16 mouse cellular contexts compared by ENCODE assay signal in the genomic region with DNA sequence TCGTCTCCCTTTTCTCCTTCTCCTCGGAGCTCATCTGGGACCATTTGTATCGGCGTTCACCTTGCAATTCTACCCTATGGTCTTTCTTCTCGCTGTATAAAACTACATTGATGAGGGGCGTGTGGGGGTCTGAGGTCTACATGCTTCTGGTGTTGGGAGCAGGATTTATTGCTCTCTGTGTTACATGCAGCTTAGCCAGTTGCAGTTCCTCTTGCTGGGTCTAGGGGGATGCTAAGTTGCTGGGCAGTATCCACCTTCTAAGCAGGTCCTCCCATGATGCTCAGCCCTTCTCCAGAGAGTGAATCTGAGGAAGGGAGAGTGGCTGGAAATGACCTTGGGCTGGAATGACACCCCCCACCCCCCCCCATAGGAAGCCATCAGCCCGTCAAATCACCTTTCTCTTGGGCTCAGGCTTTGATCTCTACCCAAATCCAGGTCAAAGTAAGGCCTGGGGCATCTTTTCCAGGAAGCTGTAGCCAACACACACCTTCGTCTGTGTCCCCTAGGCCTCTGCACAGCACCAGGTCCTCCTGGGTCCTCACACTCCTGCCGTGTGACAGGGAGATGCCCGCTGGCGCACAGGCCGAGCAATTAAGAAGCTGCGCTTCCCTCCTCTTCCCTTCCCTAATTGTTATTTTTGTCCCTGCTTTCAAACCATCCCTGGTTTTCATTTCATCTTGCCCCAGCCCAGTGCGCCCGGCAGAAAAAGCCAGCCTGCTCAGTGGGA.
A peak's percentile ranks its signal among the peaks of the same experiment; 100 is the strongest.
DNase-seq lines count a peak whose midpoint lies in the region; ATAC-seq and TF ChIP-seq lines count a peak whose summit lies in the region.
"Had no signal": no experiment of that assay in that cellular context is flagged by ENCODE, and none has a peak within 500 bp of the region (broad histone marks: within the 10 kb centered on the region; RNA-seq: fewer than 3 reads in every experiment).

No protein-coding gene starts in this region.

- no peak for ATAC-seq in heart, postnatal 0 days (ENCODE audit: insufficient read depth, low read depth)
- ATAC-seq in liver, embryonic 14.5 days (ENCODE audit: insufficient read depth), result no peak
- ATAC-seq in kidney, postnatal 0 days (replicated peaks; ENCODE audit: low FRiP score, low read depth), result peak; percentile 36
- ATAC-seq: lung, postnatal 0 days had no signal

- H3K4me3 ChIP-seq in heart, postnatal 0 days (ENCODE audit: low read depth, low read length), result no peak overlapping the region
- H3K4me3 ChIP-seq in liver, embryonic 14.5 days (ENCODE audit: insufficient read depth in 1 of 2, low read depth in 2 of 2, low read length in 2 of 2), result no peak overlapping the region
- H3K4me3 ChIP-seq in kidney, postnatal 0 days (replicated peaks; ENCODE audit: low read depth, low read length), result no peak overlapping the region
- H3K4me3 ChIP-seq: embryonic facial prominence, embryonic 12.5 days; heart, embryonic 13.5 days; hindbrain, embryonic 12.5 days; neural tube, embryonic 13.5 days had no signal

- no peaks in the 10 kb centered on the region for H3K27me3 ChIP-seq in heart, postnatal 0 days (ENCODE audit: control insufficient read depth, insufficient read depth, low read length)
- H3K27me3 ChIP-seq in liver, embryonic 14.5 days (ENCODE audit: control insufficient read depth, insufficient read depth, low read length), result no peaks in the 10 kb centered on the region
- no peaks in the 10 kb centered on the region for H3K27me3 ChIP-seq in kidney, postnatal 0 days (ENCODE audit: insufficient read depth, low read length)
- H3K27me3 ChIP-seq: embryonic facial prominence, embryonic 12.5 days; heart, embryonic 13.5 days; neural tube, embryonic 13.5 days had no signal

- no peaks in the 10 kb centered on the region for H3K4me1 ChIP-seq in heart, postnatal 0 days (ENCODE audit: control insufficient read depth, insufficient read depth)
- no peaks in the 10 kb centered on the region for H3K4me1 ChIP-seq in liver, embryonic 14.5 days (replicated peaks; ENCODE audit: control insufficient read depth in 2 of 2, insufficient read depth in 2 of 2, low read length in 1 of 2)
- 0 out of 2 replicates have a peak, but pooled peaks cover 5% of the 10 kb centered on the region for H3K4me1 ChIP-seq in kidney, postnatal 0 days (replicated peaks; ENCODE audit: insufficient read depth, low read length)
- H3K4me1 ChIP-seq: heart, embryonic 13.5 days; neural tube, embryonic 13.5 days had no signal

- H3K9ac ChIP-seq in heart, postnatal 0 days (replicated peaks; ENCODE audit: low read depth, low read length), result no peak overlapping the region
- no peak overlapping the region for H3K9ac ChIP-seq in liver, embryonic 14.5 days (replicated peaks)
- H3K9ac ChIP-seq in kidney, postnatal 0 days (ENCODE audit: low read depth, low read length), result no peak overlapping the region
- H3K9ac ChIP-seq: embryonic facial prominence, embryonic 12.5 days; heart, embryonic 13.5 days; hindbrain, embryonic 12.5 days; neural tube, embryonic 13.5 days had no signal

- no peak overlapping the region for H3K4me2 ChIP-seq in heart, postnatal 0 days (ENCODE audit: low read depth, low read length)
- H3K4me2 ChIP-seq in liver, embryonic 14.5 days (ENCODE audit: low read depth), result no peak overlapping the region
- H3K4me2 ChIP-seq in kidney, postnatal 0 days (ENCODE audit: low read length), result no peak overlapping the region
- H3K4me2 ChIP-seq: embryonic facial prominence, embryonic 12.5 days; heart, embryonic 13.5 days; hindbrain, embryonic 12.5 days; neural tube, embryonic 13.5 days had no signal

- DNase-seq in heart, postnatal 0 days (ENCODE audit: low spot score), result no peak
- no peak for DNase-seq in heart, adult 9 months (ENCODE audit: low spot score in 2 of 2)
- no peak for DNase-seq in liver, embryonic 14.5 days (ENCODE audit: low read depth in 3 of 3, low spot score in 3 of 3)
- DNase-seq in liver, result no peak
- DNase-seq in kidney, postnatal 0 days (ENCODE audit: low spot score), result peak; percentile 45
- peak; percentile 57 for DNase-seq in retina, embryonic 14.5 days (ENCODE audit: low spot score)
- DNase-seq in urinary bladder, postnatal 4 days (ENCODE audit: low spot score in 2 of 2), result no peak
- no peak for DNase-seq in thymus, postnatal 25 days
- DNase-seq: adrenal gland, postnatal 25 days; cerebellum, postnatal 14 days; gastrocnemius, postnatal 25 days had no signal

- H3K36me3 ChIP-seq in heart, postnatal 0 days (replicated peaks; ENCODE audit: control insufficient read depth, insufficient read depth, low read length), result no peaks in the 10 kb centered on the region
- H3K36me3 ChIP-seq in liver, embryonic 14.5 days (replicated peaks; ENCODE audit: control insufficient read depth, insufficient read depth, low read depth), result no peaks in the 10 kb centered on the region
- no peaks in the 10 kb centered on the region for H3K36me3 ChIP-seq in kidney, postnatal 0 days (ENCODE audit: insufficient read depth, low read length)
- H3K36me3 ChIP-seq: embryonic facial prominence, embryonic 12.5 days; heart, embryonic 13.5 days; hindbrain, embryonic 12.5 days; neural tube, embryonic 13.5 days had no signal

- TF ChIP-seq EP300 in heart, postnatal 0 days (IDR thresholded peaks at IDR 0.05; ENCODE audit: low read depth), result no peak
- no peak for TF ChIP-seq EP300 in liver, embryonic 14.5 days (IDR thresholded peaks at IDR 0.05; ENCODE audit: low read depth)

- H3K9me3 ChIP-seq in heart, postnatal 0 days (replicated peaks; ENCODE audit: control insufficient read depth, low read length), result no peaks in the 10 kb centered on the region
- H3K9me3 ChIP-seq in liver, embryonic 14.5 days (ENCODE audit: control insufficient read depth, low read length), result no peaks in the 10 kb centered on the region
- H3K9me3 ChIP-seq in kidney, postnatal 0 days (replicated peaks; ENCODE audit: low read length), result no peaks in the 10 kb centered on the region
- H3K9me3 ChIP-seq: embryonic facial prominence, embryonic 12.5 days; heart, embryonic 13.5 days; hindbrain, embryonic 12.5 days; neural tube, embryonic 13.5 days had no signal

- WGBS in heart, postnatal 0 days, result 89% methylated on average over 15 of the region's 15 CpGs
- WGBS in liver, embryonic 14.5 days (ENCODE audit: insufficient replicate concordance), result 79% methylated on average over 15 of the region's 15 CpGs
- 55% methylated on average over 15 of the region's 15 CpGs for WGBS in kidney, postnatal 0 days

- TF ChIP-seq CTCF in heart, postnatal 0 days (IDR thresholded peaks at IDR 0.05; ENCODE audit: low read depth), result 0 out of 2 replicates have a peak, but pooled peaks have one; percentile 9
- 0 out of 2 replicates have a peak, but pooled peaks have one; percentile 21 for TF ChIP-seq CTCF in liver, embryonic 14.5 days (IDR thresholded peaks at IDR 0.05; ENCODE audit: low read depth)
- TF ChIP-seq CTCF in kidney, postnatal 0 days (IDR thresholded peaks at IDR 0.05; ENCODE audit: low read depth), result peak; percentile 50; the same call in 1 of the 2 replicates

- H3K27ac ChIP-seq in heart, postnatal 0 days (ENCODE audit: low read depth), result no peak overlapping the region
- no peak overlapping the region for H3K27ac ChIP-seq in liver, embryonic 14.5 days
- no peak overlapping the region for H3K27ac ChIP-seq in kidney, postnatal 0 days
- H3K27ac ChIP-seq: embryonic facial prominence, embryonic 12.5 days; heart, embryonic 13.5 days; hindbrain, embryonic 12.5 days; neural tube, embryonic 13.5 days had no signal

Comparison
In these comparisons a context has a peak if more than half of its experiments do, and no peak if none do; other contexts are left out.
1. DNase-seq: peak in kidney, postnatal 0 days (single experiment) and retina, embryonic 14.5 days (single experiment); none in heart, postnatal 0 days (single experiment), heart, adult 9 months (0 of 2), liver, embryonic 14.5 days (0 of 3), liver (single experiment), urinary bladder, postnatal 4 days (0 of 2) and thymus, postnatal 25 days (single experiment).
2. Peak in every context shown above with its lines, with median percentiles within 50 percentile points of each other: CTCF ChIP-seq.